Comparison of ENCODE assay signal across 19 mouse cellular contexts in the genomic region with DNA sequence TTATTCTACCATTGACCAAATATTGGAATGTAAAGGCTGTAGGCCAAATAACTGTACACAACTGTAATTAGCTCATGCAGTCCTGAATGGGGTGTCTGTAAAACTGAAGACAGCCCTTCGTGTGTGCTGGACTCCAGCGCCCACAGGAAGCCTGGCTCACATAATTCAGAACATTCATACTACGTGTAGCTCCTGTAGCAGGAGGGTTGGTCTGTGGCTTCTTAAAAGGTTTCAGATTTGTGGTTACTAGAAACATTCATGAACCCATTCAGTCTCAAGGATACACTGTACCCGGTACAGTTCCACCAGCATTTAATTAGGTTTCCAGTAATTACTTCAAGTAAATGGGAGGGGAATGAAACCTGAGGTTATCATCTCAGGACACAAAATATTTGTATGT.
"Had no signal": no experiment of that assay in that cellular context is flagged by ENCODE, and none has a peak within 500 bp of the region (broad histone marks: within the 10 kb centered on the region; RNA-seq: fewer than 3 reads in every experiment).

No protein-coding gene starts in this region.

- H3K27me3 ChIP-seq: liver, embryonic 12.5 days; liver, embryonic 15.5 days; lung, embryonic 15.5 days; neural tube, embryonic 12.5 days; neural tube, embryonic 15.5 days had no signal

- H3K4me3 ChIP-seq: layer of hippocampus, adult 2 months; liver, embryonic 12.5 days; liver, embryonic 15.5 days; lung, embryonic 15.5 days; neural tube, embryonic 12.5 days; neural tube, embryonic 15.5 days had no signal

- H3K4me1 ChIP-seq: liver, embryonic 12.5 days; liver, embryonic 15.5 days; lung, embryonic 15.5 days; neural tube, embryonic 12.5 days; neural tube, embryonic 15.5 days had no signal

- H3K36me3 ChIP-seq: liver, embryonic 12.5 days; liver, embryonic 15.5 days; lung, embryonic 15.5 days; neural tube, embryonic 12.5 days; neural tube, embryonic 15.5 days had no signal

- H3K4me2 ChIP-seq: liver, embryonic 12.5 days; liver, embryonic 15.5 days; lung, embryonic 15.5 days; midbrain, embryonic 11.5 days; neural tube, embryonic 12.5 days; neural tube, embryonic 15.5 days had no signal

- ATAC-seq: liver, embryonic 12.5 days had no signal

- H3K27ac ChIP-seq: kidney, postnatal 0 days; layer of hippocampus, adult 2 months; liver, embryonic 12.5 days; liver, embryonic 15.5 days; lung, embryonic 15.5 days; neural tube, embryonic 12.5 days; neural tube, embryonic 15.5 days had no signal

- H3K9me3 ChIP-seq: liver, embryonic 12.5 days; liver, embryonic 15.5 days; lung, embryonic 15.5 days; neural tube, embryonic 12.5 days; neural tube, embryonic 15.5 days had no signal

- DNase-seq: kidney, adult 2 months; kidney, postnatal 25 days; layer of hippocampus, adult 9-11 months; liver; lung, adult 18-20 months; lung, postnatal 14 days; lung, postnatal 4 days; midbrain, embryonic 14.5 days; thymus, adult 2 months; thymus, postnatal 14 days; thymus, postnatal 4 days had no signal

- H3K9ac ChIP-seq: liver, embryonic 12.5 days; liver, embryonic 15.5 days; lung, embryonic 15.5 days; neural tube, embryonic 12.5 days; neural tube, embryonic 15.5 days had no signal
